Mouse (Mus musculus) testis, adult 2 months (tissue): Measurements from ENCODE around the gene Xntrpc.

Source experiments
- CTCF ChIP-seq: fragments of 200-500 bp; IDR thresholded peaks from 2 replicates; pipeline ENCODE4 v1.5.1; 2012; ENCODE audit warnings: low read depth, mild to moderate bottlenecking, inconsistent platforms, low read length, moderate library complexity; ENCODE audit not compliant: control insufficient read depth, insufficient read depth, insufficient replicate concordance
- POLR2A ChIP-seq: fragments of 200-500 bp; IDR thresholded peaks from 2 replicates; pipeline ENCODE4 v1.6.1; 2012; ENCODE audit warnings: low read depth, mild to moderate bottlenecking, inconsistent platforms, low read length, moderate library complexity; ENCODE audit not compliant: control insufficient read depth

DNA sequence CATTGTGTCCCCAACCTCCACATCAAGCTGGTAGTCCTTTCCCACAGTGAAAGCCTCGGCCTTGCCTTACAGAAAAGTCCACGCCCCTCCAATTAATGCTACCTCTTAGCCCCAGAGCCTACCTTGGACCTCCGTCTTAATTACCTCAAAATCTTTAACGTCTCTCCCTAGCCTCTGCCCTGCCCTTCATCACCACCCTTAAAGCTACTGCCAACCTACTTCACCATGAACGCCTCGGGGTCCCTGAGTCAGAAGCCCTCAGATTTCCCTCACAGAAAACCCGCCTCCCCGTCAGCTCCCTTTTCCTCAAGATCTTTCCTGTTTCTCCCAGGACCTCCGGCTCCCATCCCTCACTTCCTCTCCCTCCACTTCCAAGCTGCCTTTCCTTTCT lies 863 bp upstream of the Xntrpc start:
- TF ChIP-seq CTCF (no peak), POLR2A (no peak)
